Mouse (Mus musculus): Measurements from ENCODE around the gene Magi3.

Gene Magi3

GRCm38 (mm10) chr3:104189823-104190222 is 30.4 kb downstream of the Magi3 start:
- DNase-seq (ENCODE audit: low spot score) = no peak

GRCm38 (mm10) chr3:104189234-104189633 is 30.9 kb downstream of the Magi3 start:
- DNase-seq (ENCODE audit: low spot score) = no peak

- DNase-seq (ENCODE audit: low spot score) = no peak
Measured at GRCm38 (mm10) chr3:104184270-104184669, 35.9 kb downstream of the Magi3 start.

GRCm38 (mm10) chr3:104183656-104184055 is 36.5 kb downstream of the Magi3 start:
- DNase-seq (ENCODE audit: low spot score) = no peak

GRCm38 (mm10) chr3:104182711-104183110 is 37.5 kb downstream of the Magi3 start:
- DNase-seq (ENCODE audit: low spot score) = no peak

GRCm38 (mm10) chr3:104161347-104161746 is 58.8 kb downstream of the Magi3 start:
- DNase-seq (ENCODE audit: low spot score) = no peak

- no peak for DNase-seq (ENCODE audit: low spot score)
Measured at GRCm38 (mm10) chr3:104160603-104161002, 59.6 kb downstream of the Magi3 start.

GRCm38 (mm10) chr3:104150146-104150545 is 70.0 kb downstream of the Magi3 start:
- DNase-seq (ENCODE audit: low spot score) = no peak

- no peak for DNase-seq (ENCODE audit: low spot score)
Measured at GRCm38 (mm10) chr3:104142376-104142775, 77.8 kb downstream of the Magi3 start.

- DNase-seq (ENCODE audit: low spot score) = no peak
Measured at GRCm38 (mm10) chr3:104138953-104139450, 81.2 kb downstream of the Magi3 start.

- DNase-seq (ENCODE audit: low spot score) = no peak
Measured at GRCm38 (mm10) chr3:104125628-104126027, 94.5 kb downstream of the Magi3 start.

GRCm38 (mm10) chr3:104123846-104124245 is 96.3 kb downstream of the Magi3 start:
- DNase-seq (ENCODE audit: low spot score) = no peak

GRCm38 (mm10) chr3:104109478-104109877 is 110.7 kb downstream of the Magi3 start:
- DNase-seq (ENCODE audit: low spot score) = no peak

GRCm38 (mm10) chr3:104104942-104105341 is 115.2 kb downstream of the Magi3 start:
- DNase-seq (ENCODE audit: low spot score) = peak; percentile 26

GRCm38 (mm10) chr3:104101721-104102120 is 118.5 kb downstream of the Magi3 start:
- DNase-seq (ENCODE audit: low spot score) = no peak

- DNase-seq (ENCODE audit: low spot score) = no peak
Measured at GRCm38 (mm10) chr3:104101249-104101648, 118.9 kb downstream of the Magi3 start.

GRCm38 (mm10) chr3:104095936-104096335 is 124.2 kb downstream of the Magi3 start:
- no peak for DNase-seq (ENCODE audit: low spot score)

- no peak for DNase-seq (ENCODE audit: low spot score)
Measured at GRCm38 (mm10) chr3:104094646-104095045, 125.5 kb downstream of the Magi3 start.

GRCm38 (mm10) chr3:104092759-104093158 is 127.4 kb downstream of the Magi3 start:
- no peak for DNase-seq (ENCODE audit: low spot score)

- DNase-seq (ENCODE audit: low spot score) = no peak
Measured at GRCm38 (mm10) chr3:104082031-104082430, 138.1 kb downstream of the Magi3 start.

GRCm38 (mm10) chr3:104078725-104079124 is 141.4 kb downstream of the Magi3 start:
- DNase-seq (ENCODE audit: low spot score) = no peak

- DNase-seq (ENCODE audit: low spot score) = no peak
Measured at GRCm38 (mm10) chr3:104069395-104069794, 150.8 kb downstream of the Magi3 start.

- no peak for DNase-seq (ENCODE audit: low spot score)
Measured at GRCm38 (mm10) chr3:104059001-104059622, 161.1 kb downstream of the Magi3 start.

- DNase-seq (ENCODE audit: low spot score) = no peak
Measured at GRCm38 (mm10) chr3:104032747-104033146, 187.4 kb downstream of the Magi3 start.

Data from c-Kit-positive CD71-positive TER-119-positive erythroid progenitor cells, embryonic 14.5 days (primary cell).